Mouse (Mus musculus): Measurements from ENCODE around the gene Olfr1402. TPM values are rescaled to one million over a fixed set of nuclear protein-coding genes. Genes with fewer than 3 reads are reported as not detected.

Olfr1402 gene
- polyA plus RNA-seq (2012; rRNA removed) (not detected in 2 replicates), polyA plus RNA-seq (2014; fragmentation: Nextera tagmentation; extraction: Ambion mirVana) (not detected in 2 replicates)

DNA sequence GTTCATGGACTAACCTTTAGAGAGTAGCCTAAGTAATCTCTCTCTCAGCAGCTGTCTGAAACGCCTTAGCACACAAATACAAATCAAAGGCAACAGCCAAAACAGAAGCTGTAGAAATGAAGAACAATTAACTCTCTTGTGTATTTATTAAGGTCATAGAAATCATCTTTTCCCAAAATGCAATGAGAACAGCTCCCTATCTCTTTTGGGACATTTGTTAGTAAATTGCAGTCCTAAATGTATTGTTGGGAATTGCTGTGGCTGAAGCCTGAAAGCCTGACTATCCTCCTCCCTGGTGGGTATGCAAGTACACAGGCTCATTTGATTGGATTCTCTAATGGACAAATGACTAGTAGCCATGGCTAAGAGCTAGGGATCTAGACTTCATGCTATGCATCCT lies at the start of gene Olfr1402:
Olfr1402 (minus strand) TSS at position 101 of the 400 bp plus-strand sequence.
- Histone ChIP-seq H3K27ac (replicated peaks; ENCODE audit: low read depth, low read length) (no peak within 1 kb of the TSS), H3K27me3 (ENCODE audit: control insufficient read depth, insufficient read depth, low read length) (no peaks in the 10 kb centered on the region), H3K9me3 (ENCODE audit: control insufficient read depth, low read length) (no peaks in the 10 kb centered on the region), H3K4me1 (ENCODE audit: control insufficient read depth, insufficient read depth, low read length) (no peaks in the 10 kb centered on the region), H3K4me2 (replicated peaks; ENCODE audit: low read depth, low read length, severe bottlenecking) (no peak within 1 kb of the TSS), H3K36me3 (ENCODE audit: control insufficient read depth, insufficient read depth, low read length) (no peaks in the 10 kb centered on the region), H3K4me3 (replicated peaks; ENCODE audit: low read length) (no peak within 1 kb of the TSS), H3K9ac (ENCODE audit: low read depth, low read length, severe bottlenecking) (no peak within 1 kb of the TSS)
- 68% methylated on average over 1 of the region's 1 CpGs for whole genome bisulfite sequencing
- DNase-seq (ENCODE audit: low spot score) (no peak), ATAC-seq (ENCODE audit: low FRiP score, low read depth) (no peak)
- no peak for TF ChIP-seq POLR2A (IDR thresholded peaks at IDR 0.05; ENCODE audit: borderline replicate concordance, extremely low read depth, insufficient read depth, insufficient read length)

DNA sequence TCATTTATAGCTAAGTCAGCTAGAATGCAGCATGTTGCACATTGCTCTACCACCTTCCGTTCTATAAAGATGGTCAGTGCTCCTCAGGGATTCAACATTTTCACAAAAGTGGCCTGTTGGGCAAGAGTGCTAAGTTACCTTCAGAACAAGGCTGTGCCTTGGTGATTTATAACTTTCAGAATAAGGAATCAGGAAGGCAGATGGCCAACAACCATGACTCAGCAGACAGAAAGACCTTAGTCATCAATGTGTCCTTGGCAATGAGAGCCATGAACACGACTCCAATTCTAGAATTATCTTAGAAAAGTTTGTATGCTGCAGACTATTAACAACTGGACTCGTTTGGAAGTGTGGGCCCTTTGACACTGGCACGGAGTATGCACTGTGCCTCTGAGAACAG lies 33.5 kb upstream of the Olfr1402 start:
- Histone ChIP-seq H3K36me3 (ENCODE audit: control insufficient read depth, insufficient read depth, low read length) (no peaks in the 10 kb centered on the region), H3K27me3 (ENCODE audit: control insufficient read depth, insufficient read depth, low read length) (no peaks in the 10 kb centered on the region), H3K9ac (ENCODE audit: low read depth, low read length, severe bottlenecking) (no peak overlapping the region), H3K9me3 (ENCODE audit: control insufficient read depth, low read length) (no peaks in the 10 kb centered on the region), H3K4me2 (replicated peaks; ENCODE audit: low read depth, low read length, severe bottlenecking) (no peak overlapping the region), H3K4me1 (ENCODE audit: control insufficient read depth, insufficient read depth, low read length) (no peaks in the 10 kb centered on the region), H3K4me3 (replicated peaks; ENCODE audit: low read length) (no peak overlapping the region), H3K27ac (replicated peaks; ENCODE audit: low read depth, low read length) (no peak overlapping the region)
- ATAC-seq (ENCODE audit: low FRiP score, low read depth) (no peak), DNase-seq (ENCODE audit: low spot score) (no peak)
- WGBS = 83% methylated on average over 4 of the region's 4 CpGs
- no peak for TF ChIP-seq POLR2A (IDR thresholded peaks at IDR 0.05; ENCODE audit: borderline replicate concordance, extremely low read depth, insufficient read depth, insufficient read length)

DNA sequence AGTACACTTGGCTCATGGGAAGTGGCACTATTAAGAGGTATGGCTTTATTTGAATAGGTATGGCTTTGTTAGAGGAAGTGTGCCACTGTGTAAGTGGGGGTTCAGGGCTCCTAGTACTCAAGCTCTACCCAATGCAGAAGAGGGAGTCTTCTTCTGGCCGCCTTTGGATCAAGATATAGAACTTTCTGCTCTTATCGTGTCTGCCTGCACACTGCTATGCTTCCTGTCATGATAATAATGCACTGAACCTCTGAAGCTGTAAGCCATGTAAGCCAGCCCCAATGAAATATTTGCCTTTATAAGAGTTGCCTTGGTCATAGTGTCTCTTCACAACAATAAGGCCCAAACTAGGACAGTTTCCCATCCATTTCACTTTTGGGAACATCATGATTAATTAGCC lies 16.8 kb upstream of the Olfr1402 start:
- no peak for TF ChIP-seq POLR2A (IDR thresholded peaks at IDR 0.05; ENCODE audit: borderline replicate concordance, extremely low read depth, insufficient read depth, insufficient read length)
- Histone ChIP-seq H3K27me3 (ENCODE audit: control insufficient read depth, insufficient read depth, low read length) (no peaks in the 10 kb centered on the region), H3K27ac (replicated peaks; ENCODE audit: low read depth, low read length) (no peak overlapping the region), H3K4me1 (ENCODE audit: control insufficient read depth, insufficient read depth, low read length) (no peaks in the 10 kb centered on the region), H3K4me2 (replicated peaks; ENCODE audit: low read depth, low read length, severe bottlenecking) (no peak overlapping the region), H3K4me3 (replicated peaks; ENCODE audit: low read length) (no peak overlapping the region), H3K9me3 (ENCODE audit: control insufficient read depth, low read length) (no peaks in the 10 kb centered on the region), H3K36me3 (ENCODE audit: control insufficient read depth, insufficient read depth, low read length) (no peaks in the 10 kb centered on the region), H3K9ac (ENCODE audit: low read depth, low read length, severe bottlenecking) (no peak overlapping the region)
- ATAC-seq (ENCODE audit: low FRiP score, low read depth) (no peak), DNase-seq (ENCODE audit: low spot score) (no peak)
- 90% methylated on average over 2 of the region's 2 CpGs for WGBS

DNA sequence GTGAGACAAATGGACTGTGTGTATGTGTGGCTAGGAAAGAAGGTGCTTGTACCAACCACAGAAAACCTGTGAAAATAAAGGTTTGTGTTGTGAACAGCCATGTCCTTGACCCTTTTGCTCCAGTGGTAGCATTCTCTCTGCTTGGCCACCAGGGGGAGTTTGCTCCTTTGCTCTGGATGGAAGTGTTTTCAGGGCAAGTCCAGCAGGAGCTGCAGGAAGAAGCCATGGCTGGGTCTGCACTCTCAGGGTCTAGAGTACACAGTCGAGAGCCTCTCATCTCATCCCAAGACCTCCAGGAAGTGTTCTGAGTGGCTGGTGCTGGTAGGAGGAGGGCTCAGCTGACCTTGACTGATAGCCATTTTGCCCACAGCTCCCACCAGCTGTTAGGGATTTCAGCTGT lies 27.5 kb downstream of the Olfr1402 start:
- no peak overlapping the region for H3K9ac ChIP-seq (ENCODE audit: low read depth, low read length, severe bottlenecking)
- ATAC-seq (ENCODE audit: low FRiP score, low read depth) = no peak
- no peaks in the 10 kb centered on the region for H3K36me3 ChIP-seq (ENCODE audit: control insufficient read depth, insufficient read depth, low read length)
- no peak for TF ChIP-seq POLR2A (IDR thresholded peaks at IDR 0.05; ENCODE audit: borderline replicate concordance, extremely low read depth, insufficient read depth, insufficient read length)
- H3K4me2 ChIP-seq (replicated peaks; ENCODE audit: low read depth, low read length, severe bottlenecking) = no peak overlapping the region
- no peak overlapping the region for H3K4me3 ChIP-seq (replicated peaks; ENCODE audit: low read length)
- DNase-seq (ENCODE audit: low spot score) = no peak
- H3K4me1 ChIP-seq (ENCODE audit: control insufficient read depth, insufficient read depth, low read length) = no peaks in the 10 kb centered on the region
- H3K27ac ChIP-seq (replicated peaks; ENCODE audit: low read depth, low read length) = no peak overlapping the region
- 45% methylated on average over 1 of the region's 1 CpGs for whole genome bisulfite sequencing
- no peaks in the 10 kb centered on the region for H3K27me3 ChIP-seq (ENCODE audit: control insufficient read depth, insufficient read depth, low read length)
- H3K9me3 ChIP-seq (ENCODE audit: control insufficient read depth, low read length) = no peaks in the 10 kb centered on the region

DNA sequence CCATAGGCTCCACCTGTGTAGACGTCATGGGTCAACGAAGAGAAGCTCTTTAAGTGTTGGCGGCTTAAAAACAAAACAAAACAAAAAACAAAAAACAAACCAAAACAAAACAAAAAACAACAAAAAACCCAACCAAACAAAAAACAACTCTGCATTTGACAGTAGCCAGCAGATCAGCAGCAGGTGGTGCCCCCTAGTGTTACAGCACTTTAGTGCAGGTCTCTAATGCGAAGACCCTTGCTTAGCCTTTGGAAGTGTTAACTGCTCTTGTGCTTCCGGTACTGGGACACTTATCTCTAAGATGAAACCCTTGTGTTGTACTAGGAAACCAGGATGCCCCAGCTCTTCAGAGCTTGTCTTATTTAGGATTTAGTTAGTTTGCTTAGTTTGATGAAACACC lies 28.7 kb downstream of the Olfr1402 start:
- Histone ChIP-seq H3K27me3 (ENCODE audit: control insufficient read depth, insufficient read depth, low read length) (no peaks in the 10 kb centered on the region), H3K36me3 (ENCODE audit: control insufficient read depth, insufficient read depth, low read length) (no peaks in the 10 kb centered on the region), H3K4me1 (ENCODE audit: control insufficient read depth, insufficient read depth, low read length) (no peaks in the 10 kb centered on the region), H3K27ac (replicated peaks; ENCODE audit: low read depth, low read length) (no peak overlapping the region), H3K9ac (ENCODE audit: low read depth, low read length, severe bottlenecking) (no peak overlapping the region), H3K9me3 (ENCODE audit: control insufficient read depth, low read length) (no peaks in the 10 kb centered on the region), H3K4me3 (replicated peaks; ENCODE audit: low read length) (no peak overlapping the region), H3K4me2 (replicated peaks; ENCODE audit: low read depth, low read length, severe bottlenecking) (no peak overlapping the region)
- ATAC-seq (ENCODE audit: low FRiP score, low read depth) = no peak
- peak; percentile 7 for DNase-seq (ENCODE audit: low spot score)
- TF ChIP-seq POLR2A (IDR thresholded peaks at IDR 0.05; ENCODE audit: borderline replicate concordance, extremely low read depth, insufficient read depth, insufficient read length) = no peak
- 73% methylated on average over 5 of the region's 5 CpGs for WGBS

DNA sequence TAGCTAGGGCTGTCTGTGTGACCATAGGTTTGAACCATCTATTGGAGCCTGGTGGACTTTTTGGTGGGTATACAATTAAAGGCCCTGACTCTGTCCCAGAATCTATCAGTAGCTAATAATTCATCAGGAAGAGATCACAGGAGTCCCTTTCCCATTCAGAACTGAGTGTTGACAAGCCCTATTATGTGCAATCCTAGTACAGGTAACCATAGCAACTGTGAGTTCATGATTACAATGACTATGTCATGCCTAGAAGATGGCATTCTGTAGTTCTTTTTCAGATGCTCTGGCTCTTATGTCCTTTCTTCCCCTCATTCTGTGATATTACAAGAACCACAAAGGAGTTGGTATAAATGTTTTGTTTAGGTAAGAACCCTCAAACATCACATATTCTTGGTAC lies 51.4 kb downstream of the Olfr1402 start:
- H3K9ac ChIP-seq (ENCODE audit: low read depth, low read length, severe bottlenecking) = no peak overlapping the region
- H3K36me3 ChIP-seq (ENCODE audit: control insufficient read depth, insufficient read depth, low read length) = no peaks in the 10 kb centered on the region
- ATAC-seq (ENCODE audit: low FRiP score, low read depth) (no peak), DNase-seq (ENCODE audit: low spot score) (no peak)
- H3K9me3 ChIP-seq (ENCODE audit: control insufficient read depth, low read length) = no peaks in the 10 kb centered on the region
- no peaks in the 10 kb centered on the region for H3K4me1 ChIP-seq (ENCODE audit: control insufficient read depth, insufficient read depth, low read length)
- H3K27ac ChIP-seq (replicated peaks; ENCODE audit: low read depth, low read length) = no peak overlapping the region
- no peaks in the 10 kb centered on the region for H3K27me3 ChIP-seq (ENCODE audit: control insufficient read depth, insufficient read depth, low read length)
- H3K4me2 ChIP-seq (replicated peaks; ENCODE audit: low read depth, low read length, severe bottlenecking) = no peak overlapping the region
- no peak overlapping the region for H3K4me3 ChIP-seq (replicated peaks; ENCODE audit: low read length)
- TF ChIP-seq POLR2A (IDR thresholded peaks at IDR 0.05; ENCODE audit: borderline replicate concordance, extremely low read depth, insufficient read depth, insufficient read length) = no peak
